Mouse (Mus musculus): ENCODE results near the gene Usp24. TPM values are rescaled to one million over a fixed set of nuclear protein-coding genes. Genes with fewer than 3 reads are reported as not detected.

Gene Usp24
- polyA plus RNA-seq, 1 experiment from 2014 or later: 7.3 TPM

- Histone ChIP-seq H3K9me3 (replicated peaks) (no peaks in the 10 kb centered on the region), H3K27me3 (ENCODE audit: low read depth, poor library complexity, severe bottlenecking) (no peaks in the 10 kb centered on the region), H3K36me3 (peaks cover 78% of the 10 kb centered on the region), H3K27ac (no peak overlapping the region), H3K4me3 (no peak overlapping the region), H3K4me1 (peaks cover 10% of the 10 kb centered on the region)
- WGBS: 95% methylated on average over 3 of the region's 3 CpGs
- no peak for DNase-seq (ENCODE audit: low spot score)
Observed at GRCm38 (mm10) chr4:106389908-106390307, 73.9 kb downstream of the Usp24 start.

- WGBS: 93% methylated on average over 14 of the region's 14 CpGs
- H3K27me3 ChIP-seq (ENCODE audit: low read depth, poor library complexity, severe bottlenecking): no peaks in the 10 kb centered on the region
- H3K4me3 ChIP-seq: no peak overlapping the region
- no peaks in the 10 kb centered on the region for H3K9me3 ChIP-seq (replicated peaks)
- peaks cover 99% of the 10 kb centered on the region for H3K36me3 ChIP-seq
- H3K27ac ChIP-seq: no peak overlapping the region
- no peaks in the 10 kb centered on the region for H3K4me1 ChIP-seq
- DNase-seq (ENCODE audit: low spot score): no peak
Observed at GRCm38 (mm10) chr4:106409621-106410020, 93.6 kb downstream of the Usp24 start.

GRCm38 (mm10) chr4:106419256-106419655 is 103.2 kb downstream of the Usp24 start:
- no peak overlapping the region for H3K27ac ChIP-seq
- H3K4me3 ChIP-seq: no peak overlapping the region
- peaks cover 87% of the 10 kb centered on the region for H3K36me3 ChIP-seq
- no peak for DNase-seq (ENCODE audit: low spot score)
- 86% methylated on average over 3 of the region's 3 CpGs for WGBS
- H3K27me3 ChIP-seq (ENCODE audit: low read depth, poor library complexity, severe bottlenecking): no peaks in the 10 kb centered on the region
- no peaks in the 10 kb centered on the region for H3K4me1 ChIP-seq
- H3K9me3 ChIP-seq (replicated peaks): no peaks in the 10 kb centered on the region

- Histone ChIP-seq H3K4me1 (no peaks in the 10 kb centered on the region), H3K27ac (no peak overlapping the region), H3K27me3 (ENCODE audit: low read depth, poor library complexity, severe bottlenecking) (no peaks in the 10 kb centered on the region), H3K9me3 (replicated peaks) (no peaks in the 10 kb centered on the region), H3K36me3 (peaks cover 87% of the 10 kb centered on the region), H3K4me3 (no peak overlapping the region)
- DNase-seq (ENCODE audit: low spot score): no peak
- 92% methylated on average over 6 of the region's 6 CpGs for WGBS
Observed at GRCm38 (mm10) chr4:106419791-106420190, 103.8 kb downstream of the Usp24 start.

- H3K36me3 ChIP-seq: peaks cover 89% of the 10 kb centered on the region
- no peak overlapping the region for H3K4me3 ChIP-seq
- H3K27ac ChIP-seq: no peak overlapping the region
- no peaks in the 10 kb centered on the region for H3K9me3 ChIP-seq (replicated peaks)
- over 99% methylated on average over 3 of the region's 3 CpGs for WGBS
- no peaks in the 10 kb centered on the region for H3K4me1 ChIP-seq
- no peak for DNase-seq (ENCODE audit: low spot score)
- H3K27me3 ChIP-seq (ENCODE audit: low read depth, poor library complexity, severe bottlenecking): no peaks in the 10 kb centered on the region
Observed at GRCm38 (mm10) chr4:106422597-106422996, 106.6 kb downstream of the Usp24 start.

GRCm38 (mm10) chr4:106424560-106424959 is 108.5 kb downstream of the Usp24 start:
- no peaks in the 10 kb centered on the region for H3K9me3 ChIP-seq (replicated peaks)
- H3K4me3 ChIP-seq: no peak overlapping the region
- DNase-seq (ENCODE audit: low spot score): no peak
- 86% methylated on average over 1 of the region's 1 CpGs for WGBS
- H3K27me3 ChIP-seq (ENCODE audit: low read depth, poor library complexity, severe bottlenecking): no peaks in the 10 kb centered on the region
- H3K27ac ChIP-seq: no peak overlapping the region
- peaks cover 88% of the 10 kb centered on the region for H3K36me3 ChIP-seq
- H3K4me1 ChIP-seq: no peaks in the 10 kb centered on the region

- Histone ChIP-seq H3K36me3 (peaks cover 88% of the 10 kb centered on the region), H3K4me3 (no peak overlapping the region), H3K27me3 (ENCODE audit: low read depth, poor library complexity, severe bottlenecking) (no peaks in the 10 kb centered on the region), H3K27ac (no peak overlapping the region), H3K9me3 (replicated peaks) (no peaks in the 10 kb centered on the region), H3K4me1 (no peaks in the 10 kb centered on the region)
- no peak for DNase-seq (ENCODE audit: low spot score)
- 78% methylated on average over 5 of the region's 5 CpGs for WGBS
Observed at GRCm38 (mm10) chr4:106426286-106426685, 110.3 kb downstream of the Usp24 start.

GRCm38 (mm10) chr4:106428616-106429015 is 112.6 kb downstream of the Usp24 start:
- H3K9me3 ChIP-seq (replicated peaks): no peaks in the 10 kb centered on the region
- DNase-seq (ENCODE audit: low spot score): no peak
- H3K36me3 ChIP-seq: peaks cover 95% of the 10 kb centered on the region
- H3K4me3 ChIP-seq: no peak overlapping the region
- 93% methylated on average over 6 of the region's 6 CpGs for WGBS
- no peaks in the 10 kb centered on the region for H3K4me1 ChIP-seq
- H3K27me3 ChIP-seq (ENCODE audit: low read depth, poor library complexity, severe bottlenecking): no peaks in the 10 kb centered on the region
- H3K27ac ChIP-seq: no peak overlapping the region

GRCm38 (mm10) chr4:106429106-106429505 is 113.1 kb downstream of the Usp24 start:
- H3K36me3 ChIP-seq: peaks cover 96% of the 10 kb centered on the region
- WGBS: 86% methylated on average over 7 of the region's 7 CpGs
- H3K4me3 ChIP-seq: no peak overlapping the region
- no peaks in the 10 kb centered on the region for H3K9me3 ChIP-seq (replicated peaks)
- H3K4me1 ChIP-seq: no peaks in the 10 kb centered on the region
- no peaks in the 10 kb centered on the region for H3K27me3 ChIP-seq (ENCODE audit: low read depth, poor library complexity, severe bottlenecking)
- H3K27ac ChIP-seq: no peak overlapping the region
- no peak for DNase-seq (ENCODE audit: low spot score)

- WGBS: 98% methylated on average over 5 of the region's 5 CpGs
Observed at GRCm38 (mm10) chr4:106430431-106430830, 114.4 kb downstream of the Usp24 start.

GRCm38 (mm10) chr4:106435426-106435825 is 119.4 kb downstream of the Usp24 start:
- no peaks in the 10 kb centered on the region for H3K9me3 ChIP-seq (replicated peaks)
- DNase-seq (ENCODE audit: low spot score): no peak
- no peaks in the 10 kb centered on the region for H3K4me1 ChIP-seq
- peaks cover 90% of the 10 kb centered on the region for H3K36me3 ChIP-seq
- no peak overlapping the region for H3K4me3 ChIP-seq
- 94% methylated on average over 2 of the region's 2 CpGs for WGBS
- no peak overlapping the region for H3K27ac ChIP-seq
- no peaks in the 10 kb centered on the region for H3K27me3 ChIP-seq (ENCODE audit: low read depth, poor library complexity, severe bottlenecking)

More at GRCm38 (mm10) chr4:106430431-106430830, 114.4 kb downstream of the Usp24 start:
- H3K9me3 ChIP-seq (replicated peaks): no peaks in the 10 kb centered on the region
- H3K4me3 ChIP-seq: no peak overlapping the region
- no peaks in the 10 kb centered on the region for H3K27me3 ChIP-seq (ENCODE audit: low read depth, poor library complexity, severe bottlenecking)
- H3K36me3 ChIP-seq: peaks cover 94% of the 10 kb centered on the region
- no peak overlapping the region for H3K27ac ChIP-seq
- no peak for DNase-seq (ENCODE audit: low spot score)
- no peaks in the 10 kb centered on the region for H3K4me1 ChIP-seq

GRCm38 (mm10) chr4:106436475-106436874 is 120.5 kb downstream of the Usp24 start:
- H3K9me3 ChIP-seq (replicated peaks): no peaks in the 10 kb centered on the region
- no peaks in the 10 kb centered on the region for H3K27me3 ChIP-seq (ENCODE audit: low read depth, poor library complexity, severe bottlenecking)
- 65% methylated on average over 4 of the region's 4 CpGs for WGBS
- H3K4me1 ChIP-seq: no peaks in the 10 kb centered on the region
- peaks cover 90% of the 10 kb centered on the region for H3K36me3 ChIP-seq
- no peak overlapping the region for H3K4me3 ChIP-seq
- no peak for DNase-seq (ENCODE audit: low spot score)
- H3K27ac ChIP-seq: no peak overlapping the region

- H3K4me1 ChIP-seq: no peaks in the 10 kb centered on the region
- H3K27me3 ChIP-seq (ENCODE audit: low read depth, poor library complexity, severe bottlenecking): no peaks in the 10 kb centered on the region
- no peak for DNase-seq (ENCODE audit: low spot score)
- peaks cover 89% of the 10 kb centered on the region for H3K36me3 ChIP-seq
- no peak overlapping the region for H3K4me3 ChIP-seq
- no peak overlapping the region for H3K27ac ChIP-seq
- 94% methylated on average over 5 of the region's 5 CpGs for WGBS
- H3K9me3 ChIP-seq (replicated peaks): no peaks in the 10 kb centered on the region
Observed at GRCm38 (mm10) chr4:106437207-106437606, 121.2 kb downstream of the Usp24 start.

- no peak for DNase-seq (ENCODE audit: low spot score)
- H3K27ac ChIP-seq: no peak overlapping the region
- H3K4me1 ChIP-seq: no peaks in the 10 kb centered on the region
- H3K27me3 ChIP-seq (ENCODE audit: low read depth, poor library complexity, severe bottlenecking): no peaks in the 10 kb centered on the region
- H3K4me3 ChIP-seq: no peak overlapping the region
- H3K9me3 ChIP-seq (replicated peaks): no peaks in the 10 kb centered on the region
- WGBS: 94% methylated on average over 5 of the region's 5 CpGs
- peaks cover 81% of the 10 kb centered on the region for H3K36me3 ChIP-seq
Observed at GRCm38 (mm10) chr4:106438763-106439162, 122.8 kb downstream of the Usp24 start.
